Mouse (Mus musculus) olfactory bulb, adult 2 months (tissue): ENCODE measurements around the gene Arid5b.

Experiments
- CTCF ChIP-seq: fragments of 200-500 bp; IDR thresholded peaks from 2 replicates; pipeline ENCODE4 v1.5.1; 2012; ENCODE audit warnings: low read depth, mild to moderate bottlenecking, low read length, moderate library complexity; ENCODE audit not compliant: insufficient read depth
- POLR2A ChIP-seq: fragments of 200-500 bp; IDR thresholded peaks from 2 replicates; pipeline ENCODE4 v1.6.1; 2012; ENCODE audit warnings: mild to moderate bottlenecking, low read depth, low read length, moderate library complexity; ENCODE audit not compliant: insufficient read depth

- TF ChIP-seq POLR2A (no peak), CTCF (no peak)
These were observed 68.4 kb downstream of the Arid5b start for GRCm38 (mm10) chr10:68210025-68210642.
